Mouse (Mus musculus): Measurements from ENCODE around the gene Ddx6. TPM values are rescaled to one million over a fixed set of nuclear protein-coding genes. Genes with fewer than 3 reads are reported as not detected.
"Not testable (repeated sequence)": the region's sequence is repeated elsewhere in the genome, so short reads cannot be mapped to it uniquely, and the experiment has no call there.

Gene Ddx6
- total RNA-seq, 1 experiment from 2014 or later = 139 TPM

- ATAC-seq (replicated peaks; ENCODE audit: insufficient number of reproducible peaks, low FRiP score, low TSS enrichment, poor library complexity, severe bottlenecking) = no peak
Measured at GRCm38 (mm10) chr9:44591595-44592188, 13.0 kb upstream of the Ddx6 start.

- no peak for ATAC-seq (replicated peaks; ENCODE audit: insufficient number of reproducible peaks, low FRiP score, low TSS enrichment, poor library complexity, severe bottlenecking)
Measured at GRCm38 (mm10) chr9:44593221-44593620, 11.5 kb upstream of the Ddx6 start.

- no peak for ATAC-seq (replicated peaks; ENCODE audit: insufficient number of reproducible peaks, low FRiP score, low TSS enrichment, poor library complexity, severe bottlenecking)
Measured at GRCm38 (mm10) chr9:44593886-44594285, 10.8 kb upstream of the Ddx6 start.

GRCm38 (mm10) chr9:44594901-44595536 is 9.7 kb upstream of the Ddx6 start:
- no peak for ATAC-seq (replicated peaks; ENCODE audit: insufficient number of reproducible peaks, low FRiP score, low TSS enrichment, poor library complexity, severe bottlenecking)

GRCm38 (mm10) chr9:44595537-44595930 is 9.2 kb upstream of the Ddx6 start:
- ATAC-seq (replicated peaks; ENCODE audit: insufficient number of reproducible peaks, low FRiP score, low TSS enrichment, poor library complexity, severe bottlenecking) = no peak

GRCm38 (mm10) chr9:44597742-44598141 is 7.0 kb upstream of the Ddx6 start:
- ATAC-seq (replicated peaks; ENCODE audit: insufficient number of reproducible peaks, low FRiP score, low TSS enrichment, poor library complexity, severe bottlenecking) = no peak

- ATAC-seq (replicated peaks; ENCODE audit: insufficient number of reproducible peaks, low FRiP score, low TSS enrichment, poor library complexity, severe bottlenecking) = no peak
Measured at GRCm38 (mm10) chr9:44598899-44599495, 5.7 kb upstream of the Ddx6 start.

- no peak for ATAC-seq (replicated peaks; ENCODE audit: insufficient number of reproducible peaks, low FRiP score, low TSS enrichment, poor library complexity, severe bottlenecking)
Measured at GRCm38 (mm10) chr9:44599616-44600015, 5.1 kb upstream of the Ddx6 start.

GRCm38 (mm10) chr9:44600801-44601200 is 3.9 kb upstream of the Ddx6 start:
- no peak for ATAC-seq (replicated peaks; ENCODE audit: insufficient number of reproducible peaks, low FRiP score, low TSS enrichment, poor library complexity, severe bottlenecking)

- ATAC-seq (replicated peaks; ENCODE audit: insufficient number of reproducible peaks, low FRiP score, low TSS enrichment, poor library complexity, severe bottlenecking) = no peak
Measured at GRCm38 (mm10) chr9:44602766-44603165, 1.9 kb upstream of the Ddx6 start.

- ATAC-seq (replicated peaks; ENCODE audit: insufficient number of reproducible peaks, low FRiP score, low TSS enrichment, poor library complexity, severe bottlenecking) = peak; percentile 52
Measured at GRCm38 (mm10) chr9:44603454-44604289, 1.0 kb upstream of the Ddx6 start.

- peak; percentile 70 for ATAC-seq (replicated peaks; ENCODE audit: insufficient number of reproducible peaks, low FRiP score, low TSS enrichment, poor library complexity, severe bottlenecking)
Measured at GRCm38 (mm10) chr9:44604290-44604778, 358 bp upstream of the Ddx6 start.

GRCm38 (mm10) chr9:44605616-44606165 is 999 bp downstream of the Ddx6 start:
- peak; percentile 14; the same call in 1 of the 2 replicates for ATAC-seq (replicated peaks; ENCODE audit: insufficient number of reproducible peaks, low FRiP score, low TSS enrichment, poor library complexity, severe bottlenecking)

- ATAC-seq (replicated peaks; ENCODE audit: insufficient number of reproducible peaks, low FRiP score, low TSS enrichment, poor library complexity, severe bottlenecking) = no peak
Measured at GRCm38 (mm10) chr9:44606646-44607045, 2.0 kb downstream of the Ddx6 start.

- ATAC-seq (replicated peaks; ENCODE audit: insufficient number of reproducible peaks, low FRiP score, low TSS enrichment, poor library complexity, severe bottlenecking) = no peak
Measured at GRCm38 (mm10) chr9:44607306-44607705, 2.6 kb downstream of the Ddx6 start.

- ATAC-seq (replicated peaks; ENCODE audit: insufficient number of reproducible peaks, low FRiP score, low TSS enrichment, poor library complexity, severe bottlenecking) = no peak
Measured at GRCm38 (mm10) chr9:44610371-44610770, 5.7 kb downstream of the Ddx6 start.

- not testable (repeated sequence) for ATAC-seq (replicated peaks; ENCODE audit: insufficient number of reproducible peaks, low FRiP score, low TSS enrichment, poor library complexity, severe bottlenecking)
Measured at GRCm38 (mm10) chr9:44613081-44613480, 8.4 kb downstream of the Ddx6 start.

GRCm38 (mm10) chr9:44621114-44621513 is 16.4 kb downstream of the Ddx6 start:
- no peak for ATAC-seq (replicated peaks; ENCODE audit: insufficient number of reproducible peaks, low FRiP score, low TSS enrichment, poor library complexity, severe bottlenecking)

- ATAC-seq (replicated peaks; ENCODE audit: insufficient number of reproducible peaks, low FRiP score, low TSS enrichment, poor library complexity, severe bottlenecking) = no peak
Measured at GRCm38 (mm10) chr9:44624390-44624789, 19.7 kb downstream of the Ddx6 start.

Measured in monocyte, adult 5-6 weeks (primary cell).